20 mouse cellular contexts compared by ENCODE assay signal in the genomic region with DNA sequence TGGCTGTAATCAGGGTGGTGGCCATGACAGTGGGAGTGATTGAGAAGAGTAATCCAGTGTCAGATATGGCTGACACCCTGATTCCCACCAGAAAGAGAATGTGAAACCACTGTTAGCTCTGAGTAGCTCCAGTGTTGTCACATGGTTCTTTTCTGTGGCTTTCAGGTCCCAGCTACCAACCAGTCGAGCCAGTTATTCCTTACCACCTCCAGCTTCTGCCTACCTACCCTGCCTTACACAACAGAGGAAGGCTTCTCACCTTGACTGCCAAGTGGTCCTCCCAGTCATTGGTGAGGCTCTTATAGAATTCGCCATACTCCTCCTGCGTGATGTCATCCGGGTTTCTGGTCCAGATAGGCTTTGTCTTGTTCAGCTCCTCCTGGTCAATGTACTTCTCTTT. TPM values are rescaled to one million over a fixed set of nuclear protein-coding genes. Genes with fewer than 3 reads are reported as not detected.
A peak's percentile ranks its signal among the peaks of the same experiment; 100 is the strongest.
DNase-seq lines count a peak whose midpoint lies in the region; ATAC-seq and TF ChIP-seq lines count a peak whose summit lies in the region.
"Had no signal": no experiment of that assay in that cellular context is flagged by ENCODE, and none has a peak within 500 bp of the region (broad histone marks: within the 10 kb centered on the region; RNA-seq: fewer than 3 reads in every experiment).

No protein-coding gene starts in this region.

- peaks cover 71% of the 10 kb centered on the region for H3K36me3 ChIP-seq in heart, embryonic 13.5 days
- H3K36me3 ChIP-seq in liver, embryonic 13.5 days, result peaks cover 69% of the 10 kb centered on the region
- peaks cover 64% of the 10 kb centered on the region for H3K36me3 ChIP-seq in liver, postnatal 0 days (replicated peaks; ENCODE audit: insufficient read depth, low read length)
- peaks cover 73% of the 10 kb centered on the region for H3K36me3 ChIP-seq in ES-E14 (ENCODE audit: control insufficient read depth, insufficient read depth, low read length, poor library complexity, severe bottlenecking)

- H3K4me2 ChIP-seq in heart, embryonic 13.5 days, result no peak overlapping the region
- peak overlapping the region; percentile 15 for H3K4me2 ChIP-seq in liver, embryonic 13.5 days
- no peak overlapping the region for H3K4me2 ChIP-seq in liver, postnatal 0 days (ENCODE audit: low read depth, low read length)
- H3K4me2 ChIP-seq: limb, embryonic 15.5 days had no signal

- in situ Hi-C loops in ES-E14 (cut with MboI; ENCODE audit: low sequenced_read_pairs in 2 of 2, unreplicated experiment in 2 of 2), result no loop called here

- no peak overlapping the region for H3K4me3 ChIP-seq in heart, embryonic 13.5 days
- H3K4me3 ChIP-seq in liver, embryonic 13.5 days (replicated peaks), result no peak overlapping the region
- H3K4me3 ChIP-seq in liver, postnatal 0 days (ENCODE audit: low read depth, low read length), result no peak overlapping the region
- H3K4me3 ChIP-seq in ES-E14 (ENCODE audit: insufficient read depth in 1 of 2, low read depth in 1 of 2, low read length in 2 of 2, poor library complexity in 1 of 2, severe bottlenecking in 1 of 2), result peak overlapping the region; percentile 90 to 95; a peak in 3 of 4 replicates
- H3K4me3 ChIP-seq: forebrain, embryonic 13.5 days; left cerebral cortex, adult 2 months had no signal

- ATAC-seq in heart, embryonic 13.5 days (ENCODE audit: extremely low read depth, insufficient number of reproducible peaks, low FRiP score, low TSS enrichment), result no peak
- no peak for ATAC-seq in liver, embryonic 13.5 days (ENCODE audit: low read depth)
- no peak for ATAC-seq in liver, postnatal 0 days
- ATAC-seq: forebrain, embryonic 13.5 days had no signal

- peaks cover 76% of the 10 kb centered on the region for H3K4me1 ChIP-seq in heart, embryonic 13.5 days
- peaks cover 87% of the 10 kb centered on the region for H3K4me1 ChIP-seq in liver, embryonic 13.5 days (replicated peaks)
- H3K4me1 ChIP-seq in liver, postnatal 0 days (ENCODE audit: insufficient read depth), result peaks cover 23% of the 10 kb centered on the region
- H3K4me1 ChIP-seq in ES-E14 (ENCODE audit: control insufficient read depth in 2 of 2, insufficient read depth in 2 of 2, low read length in 2 of 2, poor library complexity in 1 of 2), result peaks cover 0 to 2% of the 10 kb centered on the region in 2 experiments; a peak in 1 of 4 replicates

- no peak overlapping the region for H3K27ac ChIP-seq in heart, embryonic 13.5 days (replicated peaks)
- peak overlapping the region; percentile 6; the same call in 1 of the 2 replicates for H3K27ac ChIP-seq in liver, embryonic 13.5 days
- H3K27ac ChIP-seq in liver, postnatal 0 days (ENCODE audit: low read depth), result no peak overlapping the region
- H3K27ac ChIP-seq in ES-E14 (ENCODE audit: insufficient read depth, low read depth, low read length, poor library complexity, severe bottlenecking), result peak overlapping the region; percentile 11; the same call in 1 of the 2 replicates
- H3K27ac ChIP-seq: forebrain, embryonic 13.5 days; left cerebral cortex, adult 2 months; limb, embryonic 15.5 days; stomach, postnatal 0 days had no signal

- H3K27me3 ChIP-seq in heart, embryonic 13.5 days (replicated peaks), result no peaks in the 10 kb centered on the region
- no peaks in the 10 kb centered on the region for H3K27me3 ChIP-seq in liver, embryonic 13.5 days
- H3K27me3 ChIP-seq in liver, postnatal 0 days (ENCODE audit: insufficient read depth, low read length), result no peaks in the 10 kb centered on the region
- H3K27me3 ChIP-seq: forebrain, embryonic 13.5 days; limb, embryonic 15.5 days had no signal

- H3K9me3 ChIP-seq in heart, embryonic 13.5 days, result no peaks in the 10 kb centered on the region
- H3K9me3 ChIP-seq in liver, embryonic 13.5 days (replicated peaks), result no peaks in the 10 kb centered on the region
- no peaks in the 10 kb centered on the region for H3K9me3 ChIP-seq in liver, postnatal 0 days (ENCODE audit: low read length)
- no peaks in the 10 kb centered on the region for H3K9me3 ChIP-seq in ES-E14 (ENCODE audit: control insufficient read depth, insufficient read depth, low read depth, low read length)
- H3K9me3 ChIP-seq: forebrain, embryonic 13.5 days; limb, embryonic 15.5 days had no signal

- 85% methylated on average over 4 of the region's 4 CpGs for WGBS in heart, embryonic 13.5 days
- WGBS in liver, embryonic 13.5 days (ENCODE audit: insufficient replicate concordance), result 81% methylated on average over 4 of the region's 4 CpGs
- WGBS in liver, postnatal 0 days (ENCODE audit: insufficient replicate concordance), result 80% methylated on average over 4 of the region's 4 CpGs

- DNase-seq in heart, postnatal 4 days, result no peak
- no peak for DNase-seq in liver, embryonic 13.5 days
- DNase-seq in liver, postnatal 0 days, result no peak
- DNase-seq in ES-E14 (ENCODE audit: low read depth, low spot score), result no peak
- peak; percentile 49 for DNase-seq in induced T-regulatory cell, adult 2 months (ENCODE audit: low read depth)
- no peak for DNase-seq in thymus, adult 18-20 months
- DNase-seq: adrenal gland, postnatal 14 days; B cell, adult 2 months; cerebellum, postnatal 14 days; kidney, adult 2 months; lung, postnatal 4 days; right cerebral cortex, adult 18-20 months; spleen, adult 18-20 months; thymus, postnatal 36 days had no signal

- TF ChIP-seq EP300 in liver, postnatal 0 days (IDR thresholded peaks at IDR 0.05; ENCODE audit: low read depth), result no peak

- peak overlapping the region; percentile 52; the same call in 1 of the 2 replicates for H3K9ac ChIP-seq in heart, embryonic 13.5 days
- peak overlapping the region; percentile 26 for H3K9ac ChIP-seq in liver, embryonic 13.5 days
- no peak overlapping the region for H3K9ac ChIP-seq in liver, postnatal 0 days (replicated peaks)
- H3K9ac ChIP-seq in ES-E14 (ENCODE audit: insufficient read depth, low read depth, low read length, poor library complexity, severe bottlenecking), result no peak overlapping the region
- H3K9ac ChIP-seq: forebrain, embryonic 13.5 days; limb, embryonic 15.5 days had no signal

- no peak for TF ChIP-seq CTCF in liver, postnatal 0 days (IDR thresholded peaks at IDR 0.05; ENCODE audit: low read depth)

TF ChIP-seq in ES-E14, 5 proteins besides CTCF, POLR2A, EP300 and RAD21:
- no peak for TF ChIP-seq CHD2 (IDR thresholded peaks at IDR 0.05; ENCODE audit: low read depth, low read length)
- no peak for TF ChIP-seq HCFC1 (IDR thresholded peaks at IDR 0.05; ENCODE audit: borderline replicate concordance, insufficient read depth, low read length)
- no peak for TF ChIP-seq ZC3H11A (IDR thresholded peaks at IDR 0.05; ENCODE audit: borderline replicate concordance, low read depth, low read length)
- no peak for TF ChIP-seq ZNF384 (IDR thresholded peaks at IDR 0.05; ENCODE audit: low read depth, low read length)
- no peak for TF ChIP-seq MAFK (IDR thresholded peaks at IDR 0.05; ENCODE audit: insufficient read depth, low read depth, low read length)

RNA-seq across cellular contexts. Expression of a gene that starts 3.1 kb away (rescaled TPM):
- 1,372 and 1,500 TPM in 2 replicates for polyA plus RNA-seq in heart, embryonic 13.5 days (2015; fragmentation: Nextera tagmentation; extraction: Ambion mirVana)
- 1,000 to 10,000 TPM; 1,093 to 1,133 TPM for total RNA-seq in heart, postnatal 4 days (2021)
- 1,012 and 1,064 TPM in 2 replicates for polyA plus RNA-seq in liver, embryonic 13.5 days (2015; fragmentation: Nextera tagmentation; extraction: Ambion mirVana)
- 419 and 445 TPM in 2 replicates for polyA plus RNA-seq in liver, postnatal 0 days (2015; fragmentation: Nextera tagmentation; extraction: Ambion mirVana)
- 1,660 and 1,758 TPM in 2 replicates for total RNA-seq in ES-E14 (2012; rRNA removed)

RNA-seq across cellular contexts. Expression of a gene that starts 6.3 kb away (rescaled TPM):
- polyA plus RNA-seq in heart, embryonic 13.5 days (2015; fragmentation: Nextera tagmentation; extraction: Ambion mirVana), result 91.8 and 94.9 TPM in 2 replicates
- total RNA-seq in heart, postnatal 4 days (2021), result 10 to 100 TPM; 37.3 to 39.2 TPM
- polyA plus RNA-seq in liver, embryonic 13.5 days (2015; fragmentation: Nextera tagmentation; extraction: Ambion mirVana), result 58.0 and 58.6 TPM in 2 replicates
- polyA plus RNA-seq in liver, postnatal 0 days (2015; fragmentation: Nextera tagmentation; extraction: Ambion mirVana), result 47.7 and 47.9 TPM in 2 replicates
- total RNA-seq in ES-E14 (2012; rRNA removed), result 96.7 and 98.7 TPM in 2 replicates

RNA-seq across cellular contexts. Expression of a gene that starts 14.5 kb away (rescaled TPM):
- 2.7 TPM in 2 replicates for polyA plus RNA-seq in heart, embryonic 13.5 days (2015; fragmentation: Nextera tagmentation; extraction: Ambion mirVana)
- 1 to 10 TPM; 1.5 to 1.9 TPM for total RNA-seq in heart, postnatal 4 days (2021)
- 1.4 and 1.6 TPM in 2 replicates for polyA plus RNA-seq in liver, embryonic 13.5 days (2015; fragmentation: Nextera tagmentation; extraction: Ambion mirVana)
- polyA plus RNA-seq in liver, postnatal 0 days (2015; fragmentation: Nextera tagmentation; extraction: Ambion mirVana), result 2.8 and 3.0 TPM in 2 replicates
- 2.1 and 2.2 TPM in 2 replicates for total RNA-seq in ES-E14 (2012; rRNA removed)

RNA-seq across cellular contexts. Expression of a gene that starts 20.5 kb away (rescaled TPM):
- polyA plus RNA-seq in heart, embryonic 13.5 days (2015; fragmentation: Nextera tagmentation; extraction: Ambion mirVana), result 1.4 and 1.6 TPM in 2 replicates
- total RNA-seq in heart, postnatal 4 days (2021), result under 1 TPM; 0.20 to 0.24 TPM
- polyA plus RNA-seq in liver, embryonic 13.5 days (2015; fragmentation: Nextera tagmentation; extraction: Ambion mirVana), result 0.14 and 0.17 TPM in 2 replicates
- polyA plus RNA-seq in liver, postnatal 0 days (2015; fragmentation: Nextera tagmentation; extraction: Ambion mirVana), result 0.13 and 0.19 TPM in 2 replicates
- 2.1 and 4.0 TPM in 2 replicates for total RNA-seq in ES-E14 (2012; rRNA removed)
- total RNA-seq: gastrocnemius, adult 8-10 months had no signal

RNA-seq across cellular contexts. Expression of a gene that starts 29.4 kb away (rescaled TPM):
- polyA plus RNA-seq in heart, embryonic 13.5 days (2015; fragmentation: Nextera tagmentation; extraction: Ambion mirVana), result 68.8 and 83.6 TPM in 2 replicates
- total RNA-seq in heart, postnatal 4 days (2021), result 10 to 100 TPM; 77.9 to 96.2 TPM
- 215 and 233 TPM in 2 replicates for polyA plus RNA-seq in liver, embryonic 13.5 days (2015; fragmentation: Nextera tagmentation; extraction: Ambion mirVana)
- polyA plus RNA-seq in liver, postnatal 0 days (2015; fragmentation: Nextera tagmentation; extraction: Ambion mirVana), result 83.0 and 91.6 TPM in 2 replicates
- total RNA-seq in ES-E14 (2012; rRNA removed), result 321 and 677 TPM in 2 replicates

Comparison
In these comparisons a context has a peak if more than half of its experiments do, and no peak if none do; other contexts are left out.
1. H3K27ac ChIP-seq: peak in liver, embryonic 13.5 days (single experiment) and ES-E14 (single experiment); none in heart, embryonic 13.5 days (single experiment) and liver, postnatal 0 days (single experiment).
2. H3K9ac ChIP-seq: peak in heart, embryonic 13.5 days (single experiment) and liver, embryonic 13.5 days (single experiment); none in liver, postnatal 0 days (single experiment) and ES-E14 (single experiment).
3. H3K4me3 ChIP-seq: peak in ES-E14 (2 of 2); none in heart, embryonic 13.5 days (single experiment), liver, embryonic 13.5 days (single experiment) and liver, postnatal 0 days (single experiment).